Mouse (Mus musculus): ENCODE measurements around the gene Selplg. TPM values are rescaled to one million over a fixed set of nuclear protein-coding genes. Genes with fewer than 3 reads are reported as not detected.
"Not testable (repeated sequence)": the region's sequence is repeated elsewhere in the genome, so short reads cannot be mapped to it uniquely, and the experiment has no call there.

The Selplg gene
- polyA plus RNA-seq, 1 experiment from 2014 or later, result 2.3 TPM

DNA sequence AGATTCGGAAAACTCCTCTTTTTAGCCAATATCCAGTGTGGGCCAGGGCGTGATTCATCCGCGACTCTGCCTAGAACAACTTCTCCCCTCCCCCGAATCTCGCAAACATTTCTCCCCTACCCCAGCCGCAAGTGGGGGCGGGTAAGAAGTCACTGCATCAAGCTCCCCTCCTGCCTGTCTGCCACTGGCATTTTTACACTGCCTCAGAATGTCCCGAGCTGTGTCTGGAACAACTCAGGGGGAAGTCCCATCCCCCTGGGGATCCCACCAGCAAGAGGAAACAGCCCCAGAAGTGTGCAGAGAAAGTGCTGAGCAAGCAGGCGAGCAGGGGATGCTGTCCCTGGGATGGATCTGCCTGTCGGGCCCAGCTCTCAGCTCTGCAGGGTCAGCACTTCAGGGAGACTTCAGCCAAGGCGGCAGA is 48.9 kb downstream of the Selplg start:
- peak overlapping the region; percentile 30; the same call in 1 of the 2 replicates for H3K27ac ChIP-seq (replicated peaks)
- H3K9ac ChIP-seq (replicated peaks), result no peak overlapping the region
- no peak for ATAC-seq (ENCODE audit: low FRiP score)
- no peaks in the 10 kb centered on the region for H3K9me3 ChIP-seq (replicated peaks)
- H3K36me3 ChIP-seq, result no peaks in the 10 kb centered on the region
- no peak overlapping the region for H3K4me2 ChIP-seq
- WGBS, result 20% methylated on average over 12 of the region's 12 CpGs
- peaks cover 3% of the 10 kb centered on the region; the same call in 1 of the 2 replicates for H3K4me1 ChIP-seq
- H3K27me3 ChIP-seq (replicated peaks), result peaks cover 9% of the 10 kb centered on the region; the same call in 1 of the 2 replicates
- no peak overlapping the region for H3K4me3 ChIP-seq (replicated peaks)

DNA sequence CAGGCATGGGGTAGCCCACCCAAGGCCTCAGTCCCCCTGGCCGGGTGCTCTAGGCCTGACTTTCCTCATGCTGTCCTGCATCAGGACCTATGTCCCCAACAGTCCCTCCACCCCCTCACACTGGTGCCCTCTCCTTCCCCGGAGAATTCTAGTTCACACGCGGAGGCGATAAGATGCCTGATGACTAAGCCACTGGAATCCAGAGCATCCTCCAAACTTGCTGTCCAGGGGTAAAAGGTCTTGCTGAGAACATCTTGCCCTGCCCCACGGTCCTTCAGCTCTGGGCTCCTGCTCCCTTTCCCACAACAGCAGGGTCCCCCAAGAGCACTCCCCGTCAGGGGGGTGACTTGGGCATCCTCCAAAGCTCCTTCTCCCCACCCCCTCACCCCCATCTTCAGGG is 49.8 kb downstream of the Selplg start:
- H3K27ac ChIP-seq (replicated peaks), result no peak overlapping the region
- ATAC-seq (ENCODE audit: low FRiP score), result no peak
- WGBS, result 86% methylated on average over 7 of the region's 7 CpGs
- peaks cover 4% of the 10 kb centered on the region; the same call in 1 of the 2 replicates for H3K36me3 ChIP-seq
- peaks cover 9% of the 10 kb centered on the region; the same call in 1 of the 2 replicates for H3K27me3 ChIP-seq (replicated peaks)
- 0 out of 2 replicates have a peak, but pooled peaks cover 2% of the 10 kb centered on the region for H3K4me1 ChIP-seq
- H3K4me3 ChIP-seq (replicated peaks), result no peak overlapping the region
- H3K4me2 ChIP-seq, result no peak overlapping the region
- H3K9me3 ChIP-seq (replicated peaks), result no peaks in the 10 kb centered on the region
- no peak overlapping the region for H3K9ac ChIP-seq (replicated peaks)

DNA sequence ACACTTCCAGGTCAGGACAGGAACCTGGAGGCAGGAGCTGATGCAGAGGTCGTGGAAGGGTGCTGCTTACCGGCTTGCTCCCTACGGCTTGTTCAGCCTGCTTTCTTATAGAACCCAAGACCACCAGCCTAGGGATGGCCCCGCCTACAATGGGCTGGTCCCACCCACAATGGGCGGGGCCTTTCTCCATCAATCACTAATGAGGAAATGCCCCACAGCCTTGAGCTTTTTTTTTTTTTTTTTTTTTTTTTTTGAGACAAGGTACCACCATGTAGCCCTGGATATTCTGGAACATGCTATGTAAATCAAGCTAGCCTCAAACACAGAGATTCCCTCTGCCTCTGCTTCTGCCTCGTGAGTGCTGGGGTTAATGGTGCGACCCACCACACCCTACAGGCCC is 50.6 kb downstream of the Selplg start:
- Histone ChIP-seq H3K27me3 (replicated peaks) (peaks cover 9% of the 10 kb centered on the region; the same call in 1 of the 2 replicates), H3K4me1 (0 out of 2 replicates have a peak, but pooled peaks cover 2% of the 10 kb centered on the region), H3K9ac (replicated peaks) (no peak overlapping the region), H3K4me2 (no peak overlapping the region), H3K36me3 (peaks cover 8% of the 10 kb centered on the region), H3K27ac (replicated peaks) (no peak overlapping the region), H3K4me3 (replicated peaks) (no peak overlapping the region), H3K9me3 (replicated peaks) (no peaks in the 10 kb centered on the region)
- no peak for ATAC-seq (ENCODE audit: low FRiP score)
- WGBS, result 82% methylated on average over 7 of the region's 7 CpGs

DNA sequence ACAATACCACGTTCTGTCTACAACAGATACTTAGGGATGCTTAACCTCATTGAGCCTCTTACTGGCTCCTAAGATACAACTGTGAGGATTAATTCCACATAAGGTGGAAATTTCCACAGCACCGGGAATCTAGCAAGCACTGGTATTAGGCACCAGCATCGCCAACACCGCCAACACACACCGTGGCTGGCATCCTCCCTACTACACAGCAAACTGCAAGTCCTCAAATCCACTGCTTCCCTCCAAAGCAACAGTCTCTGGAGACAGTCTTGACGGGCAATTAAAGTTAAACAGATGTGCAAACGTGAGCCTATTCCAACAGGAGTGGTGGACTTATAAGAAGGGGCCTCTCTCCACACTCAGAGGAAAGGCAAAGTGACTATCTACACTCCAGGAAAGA is 51.2 kb downstream of the Selplg start:
- no peak overlapping the region for H3K9ac ChIP-seq (replicated peaks)
- no peaks in the 10 kb centered on the region for H3K9me3 ChIP-seq (replicated peaks)
- no peak overlapping the region for H3K4me2 ChIP-seq
- no peak for ATAC-seq (ENCODE audit: low FRiP score)
- no peak overlapping the region for H3K27ac ChIP-seq (replicated peaks)
- 83% methylated on average over 7 of the region's 7 CpGs for WGBS
- peaks cover 14% of the 10 kb centered on the region for H3K36me3 ChIP-seq
- 0 out of 2 replicates have a peak, but pooled peaks cover 2% of the 10 kb centered on the region for H3K4me1 ChIP-seq
- H3K27me3 ChIP-seq (replicated peaks), result peaks cover 9% of the 10 kb centered on the region; the same call in 1 of the 2 replicates
- H3K4me3 ChIP-seq (replicated peaks), result no peak overlapping the region

DNA sequence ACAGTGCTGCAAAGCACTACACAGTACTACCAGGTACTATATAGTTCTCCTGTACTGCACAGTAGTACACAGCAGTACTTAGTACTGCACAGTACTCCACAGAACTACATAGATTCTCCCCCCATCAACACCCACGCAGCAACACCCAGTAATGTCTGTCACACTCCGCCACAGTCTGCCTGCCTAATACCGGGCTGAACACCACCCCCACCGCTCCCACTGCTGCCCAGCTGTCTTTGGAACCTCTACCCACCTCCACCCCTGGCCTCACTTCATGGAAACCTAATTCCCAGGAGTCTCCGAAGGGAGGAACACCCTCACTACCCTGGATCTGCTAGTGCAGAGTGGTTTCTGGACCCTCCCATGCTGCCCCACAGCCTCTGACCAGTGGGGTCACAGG is 51.7 kb downstream of the Selplg start:
- H3K4me1 ChIP-seq, result 0 out of 2 replicates have a peak, but pooled peaks cover 2% of the 10 kb centered on the region
- H3K27ac ChIP-seq (replicated peaks), result no peak overlapping the region
- ATAC-seq (ENCODE audit: low FRiP score), result no peak
- 91% methylated on average over 5 of the region's 5 CpGs for WGBS
- H3K4me2 ChIP-seq, result no peak overlapping the region
- peaks cover 19% of the 10 kb centered on the region for H3K36me3 ChIP-seq
- no peak overlapping the region for H3K9ac ChIP-seq (replicated peaks)
- H3K9me3 ChIP-seq (replicated peaks), result no peaks in the 10 kb centered on the region
- H3K4me3 ChIP-seq (replicated peaks), result no peak overlapping the region
- peaks cover 9% of the 10 kb centered on the region; the same call in 1 of the 2 replicates for H3K27me3 ChIP-seq (replicated peaks)

DNA sequence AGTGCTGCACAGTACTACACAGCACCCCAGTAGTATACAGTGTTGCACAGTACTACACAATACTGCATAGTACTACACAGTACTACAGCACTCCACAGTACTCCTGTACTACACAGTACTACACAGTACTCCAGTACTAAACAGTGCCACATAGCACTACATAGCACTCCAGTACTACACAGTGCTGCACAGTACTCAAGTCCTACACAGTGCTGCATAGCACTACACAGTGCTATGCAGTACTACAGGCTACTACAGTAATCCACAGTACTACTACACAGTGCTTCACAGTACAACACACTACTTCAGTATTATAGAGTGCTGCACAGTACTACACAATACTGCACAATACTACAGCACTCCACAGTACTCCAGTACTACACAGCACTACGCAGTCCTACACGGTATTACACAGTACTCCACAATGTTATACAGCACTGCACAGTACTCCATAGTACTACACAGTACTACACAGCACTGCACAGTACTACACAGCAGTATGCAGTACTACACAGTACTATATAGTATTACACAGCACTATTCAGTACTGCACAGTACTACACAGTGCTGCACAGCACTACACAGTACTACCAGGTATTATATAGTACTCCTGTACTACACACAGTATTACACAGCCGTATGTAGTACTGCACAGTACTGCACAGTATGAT is 52.2 kb downstream of the Selplg start:
- 0 out of 2 replicates have a peak, but pooled peaks cover 2% of the 10 kb centered on the region for H3K4me1 ChIP-seq
- no peak overlapping the region for H3K9ac ChIP-seq (replicated peaks)
- no peaks in the 10 kb centered on the region for H3K9me3 ChIP-seq (replicated peaks)
- ATAC-seq (ENCODE audit: low FRiP score), result no peak
- H3K27me3 ChIP-seq (replicated peaks), result peaks cover 9% of the 10 kb centered on the region; the same call in 1 of the 2 replicates
- no peak overlapping the region for H3K27ac ChIP-seq (replicated peaks)
- no peak overlapping the region for H3K4me3 ChIP-seq (replicated peaks)
- H3K4me2 ChIP-seq, result no peak overlapping the region
- H3K36me3 ChIP-seq, result peaks cover 24% of the 10 kb centered on the region
- 98% methylated on average over 3 of the region's 3 CpGs for WGBS

DNA sequence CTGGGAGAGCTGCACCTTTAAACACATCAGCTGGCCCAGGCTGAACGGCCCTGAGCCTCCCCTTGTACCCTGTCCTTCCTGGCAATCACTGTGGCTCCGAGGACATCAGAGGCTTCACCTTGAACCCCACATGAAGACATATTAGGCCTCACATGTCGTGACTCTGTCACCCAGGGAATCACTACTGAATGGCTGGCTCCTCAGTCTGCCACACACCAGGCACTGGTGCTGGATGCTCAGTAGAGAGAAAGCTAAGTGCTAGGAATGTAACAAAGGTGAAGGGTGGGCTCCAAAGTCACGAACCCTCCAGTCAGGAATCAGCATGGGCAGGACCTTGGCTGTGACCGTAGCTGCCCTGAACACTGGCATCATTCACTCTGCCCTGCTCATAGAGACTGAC is 52.9 kb downstream of the Selplg start:
- Histone ChIP-seq H3K27ac (replicated peaks) (no peak overlapping the region), H3K4me3 (replicated peaks) (no peak overlapping the region), H3K4me2 (no peak overlapping the region), H3K9me3 (replicated peaks) (no peaks in the 10 kb centered on the region), H3K27me3 (replicated peaks) (peaks cover 9% of the 10 kb centered on the region; the same call in 1 of the 2 replicates), H3K4me1 (0 out of 2 replicates have a peak, but pooled peaks cover 2% of the 10 kb centered on the region), H3K36me3 (peaks cover 31% of the 10 kb centered on the region), H3K9ac (replicated peaks) (no peak overlapping the region)
- WGBS, result 76% methylated on average over 5 of the region's 5 CpGs
- ATAC-seq (ENCODE audit: low FRiP score), result no peak

DNA sequence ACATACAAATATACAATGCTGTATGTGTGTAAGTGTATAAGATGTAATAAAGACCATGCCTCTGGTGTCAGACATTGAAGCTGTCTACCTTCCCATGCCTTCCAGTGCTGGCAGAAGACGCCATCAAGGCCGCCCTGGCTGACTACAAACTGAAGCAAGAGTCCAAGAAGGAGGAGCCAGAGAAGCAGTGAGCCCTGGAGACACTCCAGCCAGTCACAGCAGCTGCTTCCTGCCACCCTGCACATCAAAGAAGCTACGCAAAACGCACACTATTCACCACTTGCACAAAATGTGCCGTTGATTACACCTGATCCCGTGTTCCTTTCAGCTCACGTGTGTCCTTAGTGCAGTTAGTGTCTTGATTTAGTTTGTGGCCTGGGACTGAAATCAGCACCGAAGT is 54.7 kb downstream of the Selplg start:
- H3K27ac ChIP-seq (replicated peaks); H3K4me2 ChIP-seq; H3K9me3 ChIP-seq (replicated peaks); H3K9ac ChIP-seq (replicated peaks); ATAC-seq (ENCODE audit: low FRiP score); H3K27me3 ChIP-seq (replicated peaks); H3K4me3 ChIP-seq (replicated peaks): not testable (repeated sequence)
- WGBS, result 87% methylated on average over 8 of the region's 8 CpGs
- Histone ChIP-seq H3K36me3 (peaks cover 33% of the 10 kb centered on the region), H3K4me1 (peaks cover 12% of the 10 kb centered on the region)

DNA sequence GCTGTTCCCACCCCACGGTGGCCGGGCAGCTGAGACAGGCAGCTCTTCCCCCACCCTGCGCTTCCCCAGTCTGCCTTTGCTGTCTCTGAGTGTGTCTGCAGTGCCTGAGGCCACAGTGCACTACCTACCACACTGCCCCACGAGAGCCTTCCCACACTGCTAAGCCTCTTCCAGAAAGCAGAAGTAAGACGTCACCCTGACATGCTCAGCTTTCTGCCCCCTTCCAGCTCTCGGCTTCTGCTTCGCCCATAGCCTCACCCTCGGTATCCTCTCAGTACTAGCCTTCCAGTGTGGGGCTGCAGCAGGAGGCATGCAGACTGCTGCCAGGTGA is 55.6 kb downstream of the Selplg start:
- Histone ChIP-seq H3K27me3 (replicated peaks) (no peaks in the 10 kb centered on the region), H3K9ac (replicated peaks) (no peak overlapping the region), H3K4me3 (replicated peaks) (no peak overlapping the region), H3K27ac (replicated peaks) (no peak overlapping the region), H3K36me3 (peaks cover 33% of the 10 kb centered on the region), H3K9me3 (replicated peaks) (no peaks in the 10 kb centered on the region), H3K4me1 (peaks cover 12% of the 10 kb centered on the region), H3K4me2 (no peak overlapping the region)
- no peak for ATAC-seq (ENCODE audit: low FRiP score)
- 93% methylated on average over 8 of the region's 8 CpGs for WGBS

DNA sequence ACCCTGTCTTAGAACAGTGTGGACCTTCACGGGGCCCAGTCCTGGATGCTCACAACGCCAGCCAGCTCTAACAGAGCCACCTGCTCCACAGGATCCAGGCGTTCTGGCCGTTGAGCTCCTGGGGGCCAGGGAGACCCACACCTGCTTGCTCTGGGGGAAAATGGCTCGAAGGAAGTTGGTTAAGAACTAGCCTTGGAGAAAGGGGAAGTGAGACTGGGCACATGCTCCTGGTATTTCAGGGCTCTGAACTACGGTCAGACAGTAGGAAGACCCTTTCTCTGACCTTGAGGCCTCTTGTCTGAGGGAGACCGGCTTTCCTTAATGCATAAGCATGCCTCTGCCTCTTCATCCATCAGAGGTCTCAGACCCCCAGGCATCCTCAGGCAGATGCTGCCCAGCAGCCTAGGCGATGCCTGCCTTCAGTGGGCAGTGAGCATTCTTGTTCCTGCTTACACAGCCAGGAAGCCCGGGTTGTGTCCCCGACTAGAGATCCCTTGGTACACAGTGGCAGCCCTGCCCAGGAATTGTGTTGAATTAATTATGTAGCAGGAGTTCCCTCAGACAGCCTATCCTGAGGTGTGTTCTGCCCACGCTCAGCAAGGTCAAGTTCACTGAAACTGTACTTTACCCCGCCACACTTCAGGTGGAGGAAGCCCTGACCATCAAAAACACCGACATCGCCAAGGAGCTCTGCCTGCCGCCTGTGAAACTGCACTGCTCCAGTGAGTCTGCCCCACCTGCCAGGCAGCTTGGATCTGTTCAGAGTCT is 56.1 kb downstream of the Selplg start:
- Histone ChIP-seq H3K4me3 (replicated peaks) (no peak overlapping the region), H3K9me3 (replicated peaks) (no peaks in the 10 kb centered on the region), H3K4me2 (no peak overlapping the region), H3K27ac (replicated peaks) (no peak overlapping the region), H3K9ac (replicated peaks) (no peak overlapping the region), H3K36me3 (peaks cover 33% of the 10 kb centered on the region), H3K4me1 (peaks cover 12% of the 10 kb centered on the region), H3K27me3 (replicated peaks) (no peaks in the 10 kb centered on the region)
- WGBS, result 93% methylated on average over 15 of the region's 15 CpGs
- no peak for ATAC-seq (ENCODE audit: low FRiP score)

DNA sequence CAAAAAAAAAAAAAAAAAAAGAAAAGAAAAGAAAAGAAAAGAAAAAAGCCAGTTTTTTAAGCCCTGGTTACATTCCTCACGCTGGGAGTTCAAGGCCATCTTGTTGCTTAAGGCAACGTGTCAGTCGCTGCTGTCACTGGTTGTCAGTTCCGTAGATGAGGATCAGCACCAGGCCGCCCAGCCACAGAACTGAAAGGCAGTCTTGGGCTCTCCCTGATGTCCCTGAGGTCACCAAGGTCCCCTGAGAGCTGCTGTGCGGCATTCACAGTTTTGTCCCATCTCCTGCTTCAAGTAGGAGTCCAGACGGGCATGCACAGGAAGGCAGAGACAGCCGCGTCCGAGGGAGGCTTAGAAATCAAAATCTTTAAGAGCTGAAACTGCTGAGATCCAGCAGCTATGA is 56.9 kb downstream of the Selplg start:
- Histone ChIP-seq H3K9ac (replicated peaks) (no peak overlapping the region), H3K9me3 (replicated peaks) (no peaks in the 10 kb centered on the region), H3K27me3 (replicated peaks) (no peaks in the 10 kb centered on the region), H3K36me3 (peaks cover 33% of the 10 kb centered on the region), H3K4me2 (no peak overlapping the region), H3K4me1 (peaks cover 14% of the 10 kb centered on the region), H3K4me3 (replicated peaks) (no peak overlapping the region), H3K27ac (replicated peaks) (no peak overlapping the region)
- ATAC-seq (ENCODE audit: low FRiP score), result no peak
- 94% methylated on average over 10 of the region's 10 CpGs for WGBS

DNA sequence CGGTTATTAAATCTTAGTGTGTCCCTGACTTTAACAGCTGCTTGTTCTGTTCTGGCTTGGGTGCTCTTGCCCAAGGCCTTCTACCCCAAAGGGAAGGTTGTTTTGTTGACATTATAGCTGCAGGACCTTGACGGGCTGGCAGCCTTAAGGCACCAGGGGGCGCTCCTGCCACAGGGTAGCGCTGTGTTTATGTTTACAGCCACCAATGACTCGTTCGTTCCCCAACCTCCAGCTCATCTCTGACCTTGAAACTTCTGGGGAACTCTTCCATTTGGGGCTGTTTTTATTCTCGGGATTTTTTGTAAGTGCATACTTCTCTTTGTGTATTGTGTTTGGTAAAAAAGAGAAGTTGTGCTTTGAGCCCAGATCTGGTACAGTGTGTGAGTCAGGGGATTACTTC is 58.8 kb downstream of the Selplg start:
- Histone ChIP-seq H3K9ac (replicated peaks) (peak overlapping the region; percentile 67; the same call in 1 of the 2 replicates), H3K27me3 (replicated peaks) (no peaks in the 10 kb centered on the region), H3K4me3 (replicated peaks) (peak overlapping the region; percentile 99), H3K9me3 (replicated peaks) (no peaks in the 10 kb centered on the region), H3K4me2 (peak overlapping the region; percentile 92), H3K27ac (replicated peaks) (no peak overlapping the region; the same call in 1 of the 2 replicates), H3K36me3 (peaks cover 33% of the 10 kb centered on the region), H3K4me1 (peaks cover 32% of the 10 kb centered on the region)
- ATAC-seq (ENCODE audit: low FRiP score), result no peak; the same call in 1 of the 2 replicates
- WGBS, result 0% methylated on average over 7 of the region's 7 CpGs

Measured in neural tube, embryonic 15.5 days (tissue).